Mouse (Mus musculus) left cerebral cortex, postnatal 4 days (tissue): ENCODE results near the gene Ppp1r9a. TPM values are rescaled to one million over a fixed set of nuclear protein-coding genes. Genes with fewer than 3 reads are reported as not detected.

Experiments used
- DNase-seq: peaks from one replicate; pipeline ENCODE4 v3.0.0-alpha.2; 2022
- intact Hi-C: fragments of 180-260 bp; cut with DNase I; formaldehyde crosslinking; loops from one replicate; pipeline ENCODE4 v1.15.1; 2025
- total RNA-seq, 2 experiments: library from RNA; stranded (reverse); gene quantifications; 2 replicates each; pipeline ENCODE4 v1.2.3; 2021

Gene Ppp1r9a
- total RNA-seq, 2 experiments from 2014 or later = 107 to 110 TPM

GRCm38 (mm10) chr6:5187586-5187985, 284.9 kb downstream of the Ppp1r9a start:
- intact Hi-C loops = no loop called here
- no peak for DNase-seq

GRCm38 (mm10) chr6:5188036-5188435, 285.3 kb downstream of the Ppp1r9a start:
- DNase-seq = no peak
- intact Hi-C loops = no loop called here

- intact Hi-C loops = no loop called here
- DNase-seq = no peak
Measured at GRCm38 (mm10) chr6:5188938-5189337, 286.2 kb downstream of the Ppp1r9a start.

- no peak for DNase-seq
- intact Hi-C loops = no loop called here
Measured at GRCm38 (mm10) chr6:5189507-5189906, 286.8 kb downstream of the Ppp1r9a start.

GRCm38 (mm10) chr6:5190761-5191160, 288.0 kb downstream of the Ppp1r9a start:
- DNase-seq = no peak
- intact Hi-C loops = no loop called here

GRCm38 (mm10) chr6:5193693-5194092, 291.0 kb downstream of the Ppp1r9a start, which contains the start of gene Pon1:
Gene Pon1 (minus strand): TSS chr6:5193946.
- intact Hi-C loops = no loop called here
- DNase-seq = no peak

- intact Hi-C loops = no loop called here
- no peak for DNase-seq
Measured at GRCm38 (mm10) chr6:5198590-5198989, 295.9 kb downstream of the Ppp1r9a start.

GRCm38 (mm10) chr6:5199376-5199905, 296.7 kb downstream of the Ppp1r9a start:
- intact Hi-C loops = no loop called here
- DNase-seq = no peak

- intact Hi-C loops = no loop called here
Measured at GRCm38 (mm10) chr6:5199916-5200315, 297.2 kb downstream of the Ppp1r9a start.

GRCm38 (mm10) chr6:5207817-5208216, 305.1 kb downstream of the Ppp1r9a start:
- intact Hi-C loops = no loop called here
- no peak for DNase-seq

More at GRCm38 (mm10) chr6:5199916-5200315, 297.2 kb downstream of the Ppp1r9a start:
- DNase-seq = no peak

Other genes with a start within 250 kb of the Ppp1r9a start
- gene Sgce, start 155.7 kb upstream of the Ppp1r9a start, total RNA-seq = 10 to 100 TPM; 39.2 to 41.0 TPM
- 10 to 100 TPM in 1 of 2 experiments, 1 to 10 TPM in 1; 9.6 to 18.9 TPM for gene Peg10, start 155.6 kb upstream of the Ppp1r9a start, total RNA-seq